Mouse (Mus musculus): ENCODE data around the gene Tcf25.

Gene Tcf25

GRCm38 (mm10) chr8:123348237-123348843 is 25.2 kb upstream of the Tcf25 start:
- no peak for DNase-seq (ENCODE audit: extremely low read depth, low read depth)

- DNase-seq (ENCODE audit: extremely low read depth, low read depth) = no peak
Observed at GRCm38 (mm10) chr8:123349073-123349472, 24.5 kb upstream of the Tcf25 start.

- no peak for DNase-seq (ENCODE audit: extremely low read depth, low read depth)
Observed at GRCm38 (mm10) chr8:123352118-123352517, 21.4 kb upstream of the Tcf25 start.

- no peak for DNase-seq (ENCODE audit: extremely low read depth, low read depth)
Observed at GRCm38 (mm10) chr8:123352786-123353185, 20.8 kb upstream of the Tcf25 start.

GRCm38 (mm10) chr8:123353216-123353615 is 20.3 kb upstream of the Tcf25 start:
- no peak for DNase-seq (ENCODE audit: extremely low read depth, low read depth)

- peak; percentile 13 for DNase-seq (ENCODE audit: extremely low read depth, low read depth)
Observed at GRCm38 (mm10) chr8:123361082-123361739, 12.3 kb upstream of the Tcf25 start.

GRCm38 (mm10) chr8:123374239-123374578 is 656 bp downstream of the Tcf25 start:
- DNase-seq (ENCODE audit: extremely low read depth, low read depth) = peak; percentile 65

GRCm38 (mm10) chr8:123375701-123376100 is 2.1 kb downstream of the Tcf25 start:
- DNase-seq (ENCODE audit: extremely low read depth, low read depth) = no peak

GRCm38 (mm10) chr8:123376106-123376505 is 2.6 kb downstream of the Tcf25 start:
- DNase-seq (ENCODE audit: extremely low read depth, low read depth) = no peak

GRCm38 (mm10) chr8:123381711-123382110 is 8.2 kb downstream of the Tcf25 start:
- no peak for DNase-seq (ENCODE audit: extremely low read depth, low read depth)

GRCm38 (mm10) chr8:123382516-123382915 is 9.0 kb downstream of the Tcf25 start:
- no peak for DNase-seq (ENCODE audit: extremely low read depth, low read depth)

GRCm38 (mm10) chr8:123384883-123385540 is 11.5 kb downstream of the Tcf25 start:
- peak; percentile 19 for DNase-seq (ENCODE audit: extremely low read depth, low read depth)

GRCm38 (mm10) chr8:123387041-123387440 is 13.5 kb downstream of the Tcf25 start:
- DNase-seq (ENCODE audit: extremely low read depth, low read depth) = no peak

GRCm38 (mm10) chr8:123387801-123388200 is 14.2 kb downstream of the Tcf25 start:
- no peak for DNase-seq (ENCODE audit: extremely low read depth, low read depth)

- DNase-seq (ENCODE audit: extremely low read depth, low read depth) = no peak
Observed at GRCm38 (mm10) chr8:123389026-123389425, 15.5 kb downstream of the Tcf25 start.

GRCm38 (mm10) chr8:123398308-123398707 is 24.8 kb downstream of the Tcf25 start:
- DNase-seq (ENCODE audit: extremely low read depth, low read depth) = no peak

- no peak for DNase-seq (ENCODE audit: extremely low read depth, low read depth)
Observed at GRCm38 (mm10) chr8:123401936-123402335, 28.4 kb downstream of the Tcf25 start.

GRCm38 (mm10) chr8:123402730-123403326 is 29.3 kb downstream of the Tcf25 start:
- DNase-seq (ENCODE audit: extremely low read depth, low read depth) = no peak

GRCm38 (mm10) chr8:123404521-123404920 is 31.0 kb downstream of the Tcf25 start:
- DNase-seq (ENCODE audit: extremely low read depth, low read depth) = no peak

GRCm38 (mm10) chr8:123406786-123407185 is 33.2 kb downstream of the Tcf25 start, which contains the start of gene Mc1r:
TSS of gene Mc1r (plus strand) at chr8:123407107.
- DNase-seq (ENCODE audit: extremely low read depth, low read depth) = no peak

- no peak for DNase-seq (ENCODE audit: extremely low read depth, low read depth)
Observed at GRCm38 (mm10) chr8:123407612-123408011, 34.1 kb downstream of the Tcf25 start.
